Mouse (Mus musculus) kidney, embryonic 14.5 days (tissue): ENCODE data around the gene Hsd17b7. TPM values are rescaled to one million over a fixed set of nuclear protein-coding genes. Genes with fewer than 3 reads are reported as not detected.

ENCODE experiments used
- ATAC-seq: fragments of 200-750 bp; cut with Nextera tagmentation; 2 replicates; pipeline ENCODE4 v1.8.0; 2017; ENCODE audit warnings: moderate number of reproducible peaks, mild to moderate bottlenecking, moderate TSS enrichment, moderate library complexity; ENCODE audit not compliant: low FRiP score, low TSS enrichment
- H3K27ac ChIP-seq: fragments of 300-500 bp; sonication (generic); 2 replicates; pipeline ENCODE4 v1.5.1; 2014; ENCODE audit warnings: low read depth, mild to moderate bottlenecking, low read length, moderate library complexity, mixed read lengths
- H3K27me3 ChIP-seq: fragments of 300-500 bp; sonication (generic); 2 replicates; pipeline ENCODE4 v1.6.1; 2014; ENCODE audit warnings: mild to moderate bottlenecking, low read length; ENCODE audit not compliant: control insufficient read depth, insufficient read depth
- H3K36me3 ChIP-seq: fragments of 300-500 bp; sonication (generic); 2 replicates; pipeline ENCODE4 v1.6.1; 2014; ENCODE audit warnings: low read length, mixed read lengths; ENCODE audit not compliant: control insufficient read depth, insufficient read depth
- H3K4me1 ChIP-seq: fragments of 300-500 bp; sonication (generic); 2 replicates; pipeline ENCODE4 v1.6.1; 2014; ENCODE audit warnings: low read length, mixed read lengths; ENCODE audit not compliant: control insufficient read depth, insufficient read depth
- H3K4me2 ChIP-seq: fragments of 300-500 bp; sonication (generic); replicated peaks from 2 replicates; pipeline ENCODE4 v1.6.1; 2014; ENCODE audit warnings: low read depth, mild to moderate bottlenecking, low read length
- H3K4me3 ChIP-seq: fragments of 300-500 bp; sonication (generic); 2 replicates; pipeline ENCODE4 v1.5.1; 2014; ENCODE audit warnings: mild to moderate bottlenecking, low read length
- H3K9ac ChIP-seq: fragments of 300-500 bp; sonication (generic); 2 replicates; pipeline ENCODE4 v1.6.1; 2014; ENCODE audit warnings: low read depth, mild to moderate bottlenecking, low read length, moderate library complexity
- H3K9me3 ChIP-seq: fragments of 300-500 bp; sonication (generic); 2 replicates; pipeline ENCODE4 v1.6.1; 2016; ENCODE audit warnings: low read length; ENCODE audit not compliant: control insufficient read depth
- WGBS: fragments of 180-500 bp; shearing (Covaris S2); extraction: QIAGEN DNeasy Blood & Tissue Kit; methylation state at CpG from one replicate; pipeline ENCODE4 v1.1.7; 2014; 5-methylcytosine and 5-hydroxymethylcytosine counted together
- polyA plus RNA-seq: library from polyadenylated mRNA; unstranded; fragments of >200 nt; fragmentation: Nextera tagmentation; extraction: Ambion mirVana; gene quantifications from 2 replicates; pipeline ENCODE4 v1.2.1, GENCODE M21; 2014

Gene Hsd17b7
- polyA plus RNA-seq, 1 experiment from 2014 or later = 16.3 TPM

- H3K4me3 ChIP-seq = no peak overlapping the region
- peaks cover 20% of the 10 kb centered on the region for H3K36me3 ChIP-seq
- no peaks in the 10 kb centered on the region for H3K9me3 ChIP-seq
- H3K27ac ChIP-seq = no peak overlapping the region
- no peak for ATAC-seq
- 83% methylated on average over 7 of the region's 7 CpGs for WGBS
- no peak overlapping the region for H3K4me2 ChIP-seq
- H3K4me1 ChIP-seq = no peaks in the 10 kb centered on the region
- H3K9ac ChIP-seq = no peak overlapping the region
- H3K27me3 ChIP-seq = no peaks in the 10 kb centered on the region
These were observed 19.1 kb downstream of the Hsd17b7 start for GRCm38 (mm10) chr1:169949981-169950380.

- H3K9ac ChIP-seq = no peak overlapping the region
- H3K36me3 ChIP-seq = peaks cover 15% of the 10 kb centered on the region
- H3K27me3 ChIP-seq = no peaks in the 10 kb centered on the region
- H3K4me3 ChIP-seq = no peak overlapping the region
- 77% methylated on average over 7 of the region's 7 CpGs for WGBS
- ATAC-seq = no peak
- no peak overlapping the region for H3K4me2 ChIP-seq
- no peaks in the 10 kb centered on the region for H3K4me1 ChIP-seq
- no peak overlapping the region for H3K27ac ChIP-seq
- no peaks in the 10 kb centered on the region for H3K9me3 ChIP-seq
These were observed 20.2 kb downstream of the Hsd17b7 start for GRCm38 (mm10) chr1:169948866-169949265.

- Histone ChIP-seq H3K27me3 (no peaks in the 10 kb centered on the region), H3K27ac (no peak overlapping the region), H3K4me3 (no peak overlapping the region), H3K9me3 (no peaks in the 10 kb centered on the region), H3K36me3 (peaks cover 12% of the 10 kb centered on the region), H3K9ac (no peak overlapping the region), H3K4me1 (no peaks in the 10 kb centered on the region), H3K4me2 (no peak overlapping the region)
- 66% methylated on average over 7 of the region's 7 CpGs for WGBS
- ATAC-seq = no peak
These were observed 20.8 kb downstream of the Hsd17b7 start for GRCm38 (mm10) chr1:169948280-169948679.

- H3K27me3 ChIP-seq = no peaks in the 10 kb centered on the region
- H3K4me2 ChIP-seq = no peak overlapping the region
- H3K9me3 ChIP-seq = no peaks in the 10 kb centered on the region
- H3K4me3 ChIP-seq = no peak overlapping the region
- H3K9ac ChIP-seq = no peak overlapping the region
- ATAC-seq = no peak
- H3K27ac ChIP-seq = no peak overlapping the region
- H3K4me1 ChIP-seq = no peaks in the 10 kb centered on the region
- H3K36me3 ChIP-seq = peaks cover 7% of the 10 kb centered on the region
- WGBS = 82% methylated on average over 6 of the region's 6 CpGs
These were observed 21.4 kb downstream of the Hsd17b7 start for GRCm38 (mm10) chr1:169947654-169948053.

GRCm38 (mm10) chr1:169946004-169946403, 23.0 kb downstream of the Hsd17b7 start:
- H3K27ac ChIP-seq = no peak overlapping the region
- H3K36me3 ChIP-seq = no peaks in the 10 kb centered on the region
- no peak for ATAC-seq
- no peaks in the 10 kb centered on the region for H3K27me3 ChIP-seq
- H3K9ac ChIP-seq = no peak overlapping the region
- no peaks in the 10 kb centered on the region for H3K4me1 ChIP-seq
- WGBS = 74% methylated on average over 3 of the region's 3 CpGs
- no peak overlapping the region for H3K4me3 ChIP-seq
- no peak overlapping the region for H3K4me2 ChIP-seq
- no peaks in the 10 kb centered on the region for H3K9me3 ChIP-seq

- no peak overlapping the region for H3K27ac ChIP-seq
- no peak overlapping the region for H3K4me3 ChIP-seq
- H3K4me1 ChIP-seq = no peaks in the 10 kb centered on the region
- no peak overlapping the region for H3K4me2 ChIP-seq
- H3K36me3 ChIP-seq = no peaks in the 10 kb centered on the region
- no peak for ATAC-seq
- no peaks in the 10 kb centered on the region for H3K27me3 ChIP-seq
- 8% methylated on average over 2 of the region's 2 CpGs for WGBS
- no peaks in the 10 kb centered on the region for H3K9me3 ChIP-seq
- no peak overlapping the region for H3K9ac ChIP-seq
These were observed 29.7 kb downstream of the Hsd17b7 start for GRCm38 (mm10) chr1:169939345-169939744.

GRCm38 (mm10) chr1:169934005-169934725, 34.9 kb downstream of the Hsd17b7 start:
- no peak overlapping the region for H3K4me3 ChIP-seq
- no peak for ATAC-seq

GRCm38 (mm10) chr1:169932122-169932746, 36.8 kb downstream of the Hsd17b7 start:
- Histone ChIP-seq H3K4me1 (no peaks in the 10 kb centered on the region), H3K4me3 (no peak overlapping the region), H3K36me3 (no peaks in the 10 kb centered on the region), H3K27me3 (no peaks in the 10 kb centered on the region; the same call in 1 of the 2 replicates), H3K27ac (no peak overlapping the region), H3K9me3 (no peaks in the 10 kb centered on the region), H3K9ac (no peak overlapping the region), H3K4me2 (no peak overlapping the region)
- WGBS = 76% methylated on average over 7 of the region's 7 CpGs
- ATAC-seq = no peak

More at GRCm38 (mm10) chr1:169934005-169934725, 34.9 kb downstream of the Hsd17b7 start:
- WGBS = 53% methylated on average over 16 of the region's 16 CpGs
- H3K4me1 ChIP-seq = no peaks in the 10 kb centered on the region
- 0 out of 2 replicates have a peak overlapping the region, but pooled peaks have one; percentile 19 for H3K4me2 ChIP-seq
- H3K9me3 ChIP-seq = no peaks in the 10 kb centered on the region
- H3K27ac ChIP-seq = no peak overlapping the region
- no peak overlapping the region for H3K9ac ChIP-seq
- no peaks in the 10 kb centered on the region for H3K36me3 ChIP-seq
- H3K27me3 ChIP-seq = no peaks in the 10 kb centered on the region; the same call in 1 of the 2 replicates

GRCm38 (mm10) chr1:169931698-169932097, 37.3 kb downstream of the Hsd17b7 start:
- WGBS = 80% methylated on average over 7 of the region's 7 CpGs
- Histone ChIP-seq H3K9ac (no peak overlapping the region), H3K27ac (no peak overlapping the region), H3K4me2 (no peak overlapping the region), H3K4me3 (no peak overlapping the region), H3K9me3 (no peaks in the 10 kb centered on the region), H3K36me3 (no peaks in the 10 kb centered on the region), H3K27me3 (no peaks in the 10 kb centered on the region; the same call in 1 of the 2 replicates), H3K4me1 (no peaks in the 10 kb centered on the region)
- no peak for ATAC-seq
